In the genomic region with DNA sequence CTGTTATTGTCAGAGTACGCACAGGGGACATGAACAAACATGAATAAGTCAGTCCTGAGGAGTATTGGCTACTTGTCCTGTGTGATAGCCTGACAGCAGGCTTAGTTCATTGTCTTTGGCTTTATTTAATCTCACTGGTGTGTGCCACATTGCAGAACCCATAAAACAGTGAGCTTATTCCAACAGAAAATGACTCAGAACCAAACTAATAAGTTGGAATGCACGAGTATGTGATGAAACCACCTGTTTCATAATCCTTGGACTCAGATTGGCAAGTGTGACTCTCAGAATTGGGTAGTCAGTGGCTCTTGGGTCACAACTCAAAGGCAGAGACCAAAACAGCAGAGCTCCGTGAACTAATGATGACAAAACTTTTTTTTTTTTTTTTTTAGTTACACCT, we compare ENCODE assay signal across 7 mouse cellular contexts.
DNase-seq lines count a peak whose midpoint lies in the region; ATAC-seq and TF ChIP-seq lines count a peak whose summit lies in the region.
"Not testable (repeated sequence)": the region's sequence is repeated elsewhere in the genome, so short reads cannot be mapped to it uniquely, and the experiment has no call there.

No protein-coding gene starts in this region.

- in situ Hi-C loops in Patski (cut with MboI; ENCODE audit: low pct_unique_long_range_greater_than_20kb): not testable (repeated sequence)

- not testable (repeated sequence) for H3K4me3 ChIP-seq in liver, adult 2 months (ENCODE audit: insufficient read depth, low read depth, low read length)

- not testable (repeated sequence) for H3K36me3 ChIP-seq in liver, adult 2 months (ENCODE audit: control insufficient read depth, insufficient read depth, low read length)

- not testable (repeated sequence) for TF ChIP-seq CTCF in Patski (IDR thresholded peaks at IDR 0.05); liver, adult 2 months (IDR thresholded peaks at IDR 0.05; ENCODE audit: low read depth, low read length)

- H3K27ac ChIP-seq in liver, adult 2 months (replicated peaks; ENCODE audit: insufficient read depth, low read depth, low read length): not testable (repeated sequence)

- H3K9ac ChIP-seq in liver, adult 2 months (ENCODE audit: low read depth, low read length): not testable (repeated sequence)

- H3K27me3 ChIP-seq in Patski; liver, adult 2 months (ENCODE audit: control insufficient read depth, insufficient read depth, low read length): not testable (repeated sequence)

- POLR2A ChIA-PET in Patski (lab: Charles Lee): not testable (repeated sequence)

- ATAC-seq in Patski: peak; percentile 39
- 0 out of 2 replicates have a peak, but pooled peaks have one; percentile 10 for ATAC-seq in cerebellum, adult (ENCODE audit: insufficient number of reproducible peaks, low FRiP score, low TSS enrichment)

- DNase-seq in Patski (ENCODE audit: low read depth, low spot score): not testable (repeated sequence)
- peak; percentile 6 for DNase-seq in adipocyte (ENCODE audit: low spot score)
- peak; percentile 15 for DNase-seq in adrenal gland, adult 2 months
- DNase-seq in fat pad, adult 2 months (ENCODE audit: extremely low read depth, low read depth, low spot score): peak; percentile 89
- peak; percentile 91 for DNase-seq in gonadal fat pad, adult 2 months (ENCODE audit: low read depth)
- DNase-seq in liver, adult 2 months (ENCODE audit: extremely low read depth, low read depth, low spot score): peak; percentile 58

- WGBS in liver, adult 2 months: 64% methylated on average over 3 of the region's 3 CpGs

- H3K79me2 ChIP-seq in liver, adult 2 months (ENCODE audit: control insufficient read depth, insufficient read depth, low read length): not testable (repeated sequence)

- TF ChIP-seq POLR2A in liver, adult 2 months (IDR thresholded peaks at IDR 0.05; ENCODE audit: extremely low read depth, insufficient read depth, low read length): not testable (repeated sequence)

- not testable (repeated sequence) for H3K4me1 ChIP-seq in liver, adult 2 months (ENCODE audit: control insufficient read depth, insufficient read depth, low read length)

- CTCF ChIA-PET in Patski (lab: Charles Lee): not testable (repeated sequence)
